In genomic region chr7:72325961-72326360, GRCm38 (mm10) we compare ENCODE assay signal across 26 mouse cellular contexts. TPM values are rescaled to one million over a fixed set of nuclear protein-coding genes. Genes with fewer than 3 reads are reported as not detected.
A peak's percentile ranks its signal among the peaks of the same experiment; 100 is the strongest.
DNase-seq lines count a peak whose midpoint lies in the region; ATAC-seq and TF ChIP-seq lines count a peak whose summit lies in the region.
"Had no signal": no experiment of that assay in that cellular context is flagged by ENCODE, and none has a peak within 500 bp of the region (broad histone marks: within the 10 kb centered on the region; RNA-seq: fewer than 3 reads in every experiment).

No protein-coding gene starts in this region.

- no peak for TF ChIP-seq EP300 in stomach, postnatal 0 days (optimal IDR thresholded peaks at IDR 0.05)

- H3K36me3 ChIP-seq in stomach, postnatal 0 days (ENCODE audit: control insufficient read depth, insufficient read depth, low read length): no peaks in the 10 kb centered on the region
- H3K36me3 ChIP-seq: forebrain, embryonic 10.5 days; G1E; hindbrain, embryonic 13.5 days; intestine, embryonic 15.5 days had no signal

- peak; percentile 93 for ATAC-seq in stomach, postnatal 0 days (ENCODE audit: low FRiP score, low TSS enrichment)
- ATAC-seq: forebrain, embryonic 14.5 days; forebrain, postnatal 0 days; hindbrain, embryonic 16.5 days; intestine, embryonic 15.5 days; Patski had no signal

- no peaks in the 10 kb centered on the region for H3K27me3 ChIP-seq in stomach, postnatal 0 days (ENCODE audit: control insufficient read depth, insufficient read depth, low read length)
- H3K27me3 ChIP-seq: CH12.LX; hindbrain, embryonic 13.5 days; intestine, embryonic 15.5 days had no signal

- WGBS in stomach, postnatal 0 days: 47% methylated on average over 5 of the region's 5 CpGs

- no peaks in the 10 kb centered on the region for H3K4me1 ChIP-seq in stomach, postnatal 0 days (replicated peaks; ENCODE audit: control insufficient read depth, insufficient read depth)
- H3K4me1 ChIP-seq: forebrain, embryonic 10.5 days; hindbrain, embryonic 13.5 days; intestine, embryonic 15.5 days had no signal

- H3K4me2 ChIP-seq in stomach, postnatal 0 days (replicated peaks; ENCODE audit: low read depth): no peak overlapping the region
- H3K4me2 ChIP-seq: heart, embryonic 11.5 days; hindbrain, embryonic 13.5 days; intestine, embryonic 15.5 days had no signal

- peak; percentile 25 for DNase-seq in urinary bladder, adult 2 months (ENCODE audit: low spot score)
- DNase-seq in urinary bladder, postnatal 25 days (ENCODE audit: low spot score): no peak
- DNase-seq in ES-CJ7 (ENCODE audit: low read depth, low spot score) (peak; percentile 81), WW6 (ENCODE audit: low read depth, low spot score) (peak; percentile 24)
- peak; percentile 50 for DNase-seq in stomach, postnatal 0 days (ENCODE audit: low spot score)
- no peak for DNase-seq in lung, postnatal 4 days
- DNase-seq in cerebellum, postnatal 36 days: no peak
- no peak for DNase-seq in cerebellum, adult 11-12 months
- DNase-seq: adrenal gland, postnatal 10 days; adrenal gland, postnatal 36 days; B cell, adult 2 months; cerebellum, adult 8-10 months; cerebellum, postnatal 10 days; forebrain, postnatal 0 days; gastrocnemius, adult 2 months; gastrocnemius, postnatal 14 days; heart, adult 11 months had no signal

- no peak for TF ChIP-seq CTCF in stomach, postnatal 0 days (IDR thresholded peaks at IDR 0.05; ENCODE audit: low read depth)

- H3K4me3 ChIP-seq in stomach, postnatal 0 days (ENCODE audit: low read depth, low read length): no peak overlapping the region
- H3K4me3 ChIP-seq: forebrain, embryonic 10.5 days; gastrocnemius, adult 2 months; hindbrain, embryonic 13.5 days; intestine, embryonic 15.5 days had no signal

- no peak overlapping the region for H3K9ac ChIP-seq in stomach, postnatal 0 days (ENCODE audit: low read length)
- H3K9ac ChIP-seq: forebrain, postnatal 0 days; hindbrain, embryonic 13.5 days; intestine, embryonic 15.5 days had no signal

- no peaks in the 10 kb centered on the region for H3K9me3 ChIP-seq in stomach, postnatal 0 days (ENCODE audit: control insufficient read depth, low read length)
- H3K9me3 ChIP-seq: forebrain, embryonic 10.5 days; hindbrain, embryonic 13.5 days; intestine, embryonic 15.5 days had no signal

- peak overlapping the region; percentile 50; the same call in 1 of the 2 replicates for H3K27ac ChIP-seq in stomach, postnatal 0 days (replicated peaks)
- H3K27ac ChIP-seq: forebrain, embryonic 10.5 days; gastrocnemius, adult 2 months; hindbrain, embryonic 13.5 days; intestine, embryonic 15.5 days had no signal

RNA-seq across cellular contexts. Expression of gene Mctp2, which starts 19.6 kb away (rescaled TPM):
- 4.5 and 4.9 TPM in 2 replicates for polyA plus RNA-seq in urinary bladder, adult 2 months (2012; rRNA removed)
- 1.4 and 1.7 TPM in 2 replicates for polyA plus RNA-seq in stomach, postnatal 0 days (2015; fragmentation: Nextera tagmentation; extraction: Ambion mirVana)
- polyA plus RNA-seq: G1E had no signal

Comparison
In these comparisons a context has a peak if more than half of its experiments do, and no peak if none do; other contexts are left out.
1. DNase-seq: peak in urinary bladder, adult 2 months (single experiment), ES-CJ7 (single experiment), WW6 (single experiment) and stomach, postnatal 0 days (single experiment); none in urinary bladder, postnatal 25 days (single experiment), lung, postnatal 4 days (0 of 2), cerebellum, postnatal 36 days (0 of 2) and cerebellum, adult 11-12 months (single experiment).